Mouse (Mus musculus): ENCODE measurements around the gene Retreg3. TPM values are rescaled to one million over a fixed set of nuclear protein-coding genes. Genes with fewer than 3 reads are reported as not detected.

The Retreg3 gene
- total and polyA plus RNA-seq, 3 experiments: 17.0 to 23.4 TPM; not detected in 1

DNA sequence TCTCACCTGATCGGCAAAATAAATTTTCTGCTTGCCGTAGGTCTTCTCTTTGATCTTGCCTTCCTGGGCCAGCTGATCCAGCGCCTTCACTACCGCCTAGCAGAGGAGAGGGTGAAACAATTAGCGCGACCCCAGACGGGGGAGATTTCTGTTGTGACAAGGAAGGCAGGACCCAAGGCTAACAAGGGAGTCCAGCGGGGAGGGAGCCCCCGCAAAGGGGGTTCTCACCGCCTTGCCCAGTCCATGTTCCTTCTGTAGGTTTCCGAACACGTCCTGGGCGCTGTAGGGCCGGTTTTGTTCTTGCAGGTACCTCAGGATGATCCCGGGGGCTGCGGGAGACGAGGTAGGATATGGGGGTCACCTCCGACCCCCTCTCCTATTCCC lies 24.8 kb downstream of the Retreg3 start:
- TF ChIP-seq E2F4 (IDR thresholded peaks at IDR 0.05; ENCODE audit: borderline replicate concordance, low read depth, low read length) (no peak), ZMIZ1 (IDR thresholded peaks at IDR 0.05; ENCODE audit: low read depth, low read length) (peak; percentile 7; the same call in 1 of the 2 replicates), CHD2 (IDR thresholded peaks at IDR 0.05; ENCODE audit: low read length) (no peak), MYB (IDR thresholded peaks at IDR 0.05; ENCODE audit: low read depth, low read length) (no peak)
- 0 out of 2 replicates have a peak overlapping the region, but pooled peaks have one; percentile 4 for H3K27ac ChIP-seq (ENCODE audit: control insufficient read depth, low read depth, low read length)
- no peak for DNase-seq (ENCODE audit: low read depth, low spot score)

DNA sequence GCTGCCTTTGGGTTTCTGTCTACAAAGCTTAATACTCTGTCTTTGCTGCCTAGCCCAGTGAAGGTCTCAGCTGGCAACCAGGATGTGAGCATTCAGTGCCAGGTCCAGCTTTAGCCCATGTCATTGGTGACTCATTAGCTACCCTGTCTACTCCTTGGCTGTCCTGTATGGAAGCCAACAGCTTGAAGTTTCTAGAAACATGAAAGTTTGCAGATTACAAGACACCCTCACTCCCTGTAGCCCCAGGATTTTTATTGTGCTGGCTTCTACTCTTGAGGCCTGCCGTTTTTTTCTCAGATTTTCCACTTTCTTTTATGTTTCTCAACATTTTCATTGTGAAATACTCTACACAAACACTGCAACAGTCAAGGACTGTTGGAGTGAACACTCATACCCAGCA lies 29.8 kb downstream of the Retreg3 start:
- H3K9ac ChIP-seq (ENCODE audit: control insufficient read depth, low read depth, low read length, poor library complexity, severe bottlenecking): no peak overlapping the region
- no peak for DNase-seq (ENCODE audit: low read depth, low spot score)
- peaks cover 0 to 10% of the 10 kb centered on the region in 2 experiments; a peak in 3 of 4 replicates for H3K4me1 ChIP-seq (ENCODE audit: control insufficient read depth in 1 of 2, insufficient read depth in 2 of 2, low read length in 2 of 2)
- no peaks in the 10 kb centered on the region for H3K27me3 ChIP-seq (ENCODE audit: control insufficient read depth in 1 of 2, insufficient read depth in 2 of 2, low read length in 2 of 2)
- H3K36me3 ChIP-seq (ENCODE audit: control insufficient read depth in 1 of 2, insufficient read depth in 2 of 2, low read length in 2 of 2): peaks cover 10 to 11% of the 10 kb centered on the region in 2 experiments
- peaks cover 11% of the 10 kb centered on the region for H3K79me2 ChIP-seq (ENCODE audit: control insufficient read depth, insufficient read depth, low read length, poor library complexity)
- no peak for TF ChIP-seq MYB (IDR thresholded peaks at IDR 0.05; ENCODE audit: low read depth, low read length)
- H3K9me3 ChIP-seq (replicated peaks; ENCODE audit: insufficient read depth, low read length): no peaks in the 10 kb centered on the region
- H3K27ac ChIP-seq (ENCODE audit: control insufficient read depth, low read depth, low read length): no peak overlapping the region
- H3K4me3 ChIP-seq (ENCODE audit: control insufficient read depth in 1 of 2, insufficient read depth in 1 of 2, low read depth in 2 of 2, low read length in 2 of 2): no peak overlapping the region

More for the DNA sequence above, 24.8 kb downstream of the Retreg3 start:
- Histone ChIP-seq H3K27me3 (ENCODE audit: control insufficient read depth in 1 of 2, insufficient read depth in 2 of 2, low read length in 2 of 2) (no peaks in the 10 kb centered on the region), H3K9ac (ENCODE audit: control insufficient read depth, low read depth, low read length, poor library complexity, severe bottlenecking) (peak overlapping the region; percentile 42), H3K79me2 (ENCODE audit: control insufficient read depth, insufficient read depth, low read length, poor library complexity) (no peaks in the 10 kb centered on the region), H3K4me1 (ENCODE audit: control insufficient read depth in 1 of 2, insufficient read depth in 2 of 2, low read length in 2 of 2) (peaks cover 0 to 2% of the 10 kb centered on the region in 2 experiments; a peak in 1 of 4 replicates), H3K9me3 (replicated peaks; ENCODE audit: insufficient read depth, low read length) (no peaks in the 10 kb centered on the region), H3K4me3 (ENCODE audit: control insufficient read depth in 1 of 2, insufficient read depth in 1 of 2, low read depth in 2 of 2, low read length in 2 of 2) (peak overlapping the region in 1 of 2 experiments; percentile 8; a peak in 1 of 4 replicates), H3K36me3 (ENCODE audit: control insufficient read depth in 1 of 2, insufficient read depth in 2 of 2, low read length in 2 of 2) (peaks cover 2 to 24% of the 10 kb centered on the region in 2 experiments; a peak in 3 of 4 replicates)

DNA sequence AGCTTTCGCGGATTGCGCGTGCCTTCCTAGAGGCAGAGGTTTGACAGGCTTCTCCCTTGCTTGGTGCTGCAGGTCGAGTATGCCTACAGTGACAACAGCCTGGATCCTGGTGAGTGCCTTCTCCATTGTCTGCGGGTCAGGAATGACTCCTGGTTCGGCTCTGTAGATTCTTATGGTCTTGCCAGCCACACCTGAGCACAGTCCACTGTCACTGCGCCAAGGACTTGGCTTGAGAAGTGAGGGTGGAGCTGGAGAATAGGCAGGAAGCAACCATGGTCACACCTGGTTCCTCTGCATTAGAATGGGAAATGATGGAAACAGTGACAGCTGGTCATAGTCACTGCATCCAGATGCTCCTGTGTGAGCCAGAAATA lies 32.0 kb downstream of the Retreg3 start:
- Histone ChIP-seq H3K9me3 (replicated peaks; ENCODE audit: insufficient read depth, low read length) (no peaks in the 10 kb centered on the region), H3K9ac (ENCODE audit: control insufficient read depth, low read depth, low read length, poor library complexity, severe bottlenecking) (peak overlapping the region; percentile 81), H3K79me2 (ENCODE audit: control insufficient read depth, insufficient read depth, low read length, poor library complexity) (peaks cover 21% of the 10 kb centered on the region), H3K27me3 (ENCODE audit: control insufficient read depth in 1 of 2, insufficient read depth in 2 of 2, low read length in 2 of 2) (no peaks in the 10 kb centered on the region), H3K4me1 (ENCODE audit: control insufficient read depth in 1 of 2, insufficient read depth in 2 of 2, low read length in 2 of 2) (peaks cover 4 to 19% of the 10 kb centered on the region in 2 experiments), H3K27ac (ENCODE audit: control insufficient read depth, low read depth, low read length) (peak overlapping the region; percentile 17), H3K4me3 (ENCODE audit: control insufficient read depth in 1 of 2, insufficient read depth in 1 of 2, low read depth in 2 of 2, low read length in 2 of 2) (peak overlapping the region; percentile 77 to 80), H3K36me3 (ENCODE audit: control insufficient read depth in 1 of 2, insufficient read depth in 2 of 2, low read length in 2 of 2) (peaks cover 8 to 15% of the 10 kb centered on the region in 2 experiments)
- TF ChIP-seq NRF1 (IDR thresholded peaks at IDR 0.05; ENCODE audit: insufficient read depth, low read depth, low read length, poor library complexity, severe bottlenecking) (no peak), JUND (IDR thresholded peaks at IDR 0.05; ENCODE audit: low read depth, low read length) (no peak), MEF2A (IDR thresholded peaks at IDR 0.05; ENCODE audit: extremely low read depth, insufficient replicate concordance, low read depth, low read length, poor library complexity, severe bottlenecking) (no peak), TCF12 (IDR thresholded peaks at IDR 0.05; ENCODE audit: low read depth, low read length) (no peak), ZNF384 (IDR thresholded peaks at IDR 0.05; ENCODE audit: low read depth, low read length) (no peak), E2F4 (IDR thresholded peaks at IDR 0.05; ENCODE audit: borderline replicate concordance, low read depth, low read length) (no peak), MXI1 (IDR thresholded peaks at IDR 0.05; ENCODE audit: low read depth, low read length) (no peak), ZC3H11A (IDR thresholded peaks at IDR 0.05; ENCODE audit: low read depth, low read length) (no peak), ZMIZ1 (IDR thresholded peaks at IDR 0.05; ENCODE audit: low read depth, low read length) (no peak), MYC (IDR thresholded peaks at IDR 0.05; ENCODE audit: low read depth, low read length) (no peak), UBTF (IDR thresholded peaks at IDR 0.05; ENCODE audit: borderline replicate concordance, insufficient read depth, low read depth, low read length) (no peak), CHD1 (IDR thresholded peaks at IDR 0.05; ENCODE audit: low read depth, low read length) (no peak), USF1 (IDR thresholded peaks at IDR 0.05; ENCODE audit: low read depth, low read length) (no peak; the same call in 1 of the 2 replicates), POLR2AphosphoS2 (IDR thresholded peaks at IDR 0.05; ENCODE audit: low read length) (no peak), MAX (IDR thresholded peaks at IDR 0.05; ENCODE audit: low read length) (no peak), POLR2A (IDR thresholded peaks at IDR 0.05; ENCODE audit: control insufficient read depth in 1 of 2, insufficient read depth in 1 of 2, low read depth in 1 of 2, low read length in 2 of 2, poor library complexity in 1 of 2) (no peak)
- DNase-seq (ENCODE audit: low read depth, low spot score): no peak

Measured in MEL (cell line).